Mouse (Mus musculus) B cell, adult 67 days (primary cell): ENCODE results near the gene Cyp3a13. TPM values are rescaled to one million over a fixed set of nuclear protein-coding genes. Genes with fewer than 3 reads are reported as not detected.

Experiments used
- total RNA-seq, 2 experiments: library from RNA; stranded (reverse); gene quantifications; 4 replicates each; pipeline ENCODE4 v1.2.4; 2023

Gene Cyp3a13
- total RNA-seq = not detected

GRCm38 (mm10) chr5:137921532-137921931, at the start of gene Cyp3a13:
TSS of gene Cyp3a13 (minus strand) at chr5:137921619.

GRCm38 (mm10) chr5:137962945-137963344, 41.5 kb upstream of the Cyp3a13 start, which contains the start of gene Gjc3:
TSS of gene Gjc3 (minus strand) at chr5:137963098.

GRCm38 (mm10) chr5:137871644-137872380, 49.6 kb downstream of the Cyp3a13 start, which contains the start of gene Pilrb2:
TSS of gene Pilrb2 (minus strand) at chr5:137871815.

GRCm38 (mm10) chr5:137857960-137858710, 63.3 kb downstream of the Cyp3a13 start, which contains the start of gene Pilrb1:
TSS of gene Pilrb1 (minus strand) at chr5:137858106.

Other genes starting within 250 kb of the Cyp3a13 start
- 10 to 100 TPM; 17.9 to 21.4 TPM for gene Agfg2, start 236.9 kb downstream of the Cyp3a13 start, total RNA-seq
- under 1 TPM; 0.21 to 0.78 TPM for gene Nyap1, start 180.0 kb downstream of the Cyp3a13 start, total RNA-seq
- 100 to 1,000 TPM; 233 to 247 TPM for gene Tsc22d4, start 175.9 kb downstream of the Cyp3a13 start, total RNA-seq
- 10 to 100 TPM; 26.7 to 28.6 TPM for gene Ppp1r35, start 142.8 kb downstream of the Cyp3a13 start, total RNA-seq
- 10 to 100 TPM; 76.0 to 99.8 TPM for gene Mepce, start 134.0 kb downstream of the Cyp3a13 start, total RNA-seq
- 10 to 100 TPM; 21.1 to 23.3 TPM for gene Zcwpw1, start 133.8 kb downstream of the Cyp3a13 start, total RNA-seq
- gene Pilra, start 85.3 kb downstream of the Cyp3a13 start, total RNA-seq = 1 to 10 TPM; 2.1 to 2.2 TPM
- gene Pilrb1, start 63.5 kb downstream of the Cyp3a13 start, total RNA-seq = 1 to 10 TPM in 1 of 2 experiments, not detected in 1; 3.2 TPM
- gene Pilrb2, start 49.8 kb downstream of the Cyp3a13 start, total RNA-seq = 1 to 10 TPM in 1 of 2 experiments, not detected in 1; 1.1 TPM
- not detected for gene Gjc3, start 41.5 kb upstream of the Cyp3a13 start, total RNA-seq
- gene Azgp1, start 59.9 kb upstream of the Cyp3a13 start, total RNA-seq = not detected
- not detected for gene Smok3a, start 99.6 kb upstream of the Cyp3a13 start, total RNA-seq
- gene Smok3b, start 99.8 kb upstream of the Cyp3a13 start, total RNA-seq = not detected
- gene Smok3c, start 131.6 kb upstream of the Cyp3a13 start, total RNA-seq = not detected
- 10 to 100 TPM; 16.3 to 21.6 TPM for gene Zkscan1, start 163.5 kb upstream of the Cyp3a13 start, total RNA-seq
- gene Zscan21, start 195.3 kb upstream of the Cyp3a13 start, total RNA-seq = 10 to 100 TPM; 10.1 to 14.2 TPM
- 10 to 100 TPM in 1 of 2 experiments, 1 to 10 TPM in 1; 9.9 to 13.8 TPM for gene Zfp113, start 234.1 kb upstream of the Cyp3a13 start, total RNA-seq
- gene Cops6, start 239.5 kb upstream of the Cyp3a13 start, total RNA-seq = 10 to 100 TPM; 51.4 to 60.2 TPM